Mouse (Mus musculus) myocyte (in vitro differentiated cells): ENCODE measurements at regions not wholly inside any gene's neighbourhood (a gene's known extent, or its start where the extent isn't known, plus 50 kb on each side); places are given as distances from the start of the nearest gene placed in this dataset.
A peak's percentile ranks its signal among the peaks of the same experiment; 100 is the strongest.

ENCODE experiments used
- H3K27me3 ChIP-seq: one replicate; pipeline ENCODE4 v1.6.1; 2011; ENCODE audit not compliant: control insufficient read depth, insufficient read depth, insufficient read length
- H3K36me3 ChIP-seq: one replicate; pipeline ENCODE4 v1.6.1; 2011; ENCODE audit not compliant: control insufficient read depth, insufficient read depth
- H3K4me2 ChIP-seq: one replicate; pipeline ENCODE4 v1.6.1; 2011; ENCODE audit warnings: low read depth, control low read depth
- H3K4me3 ChIP-seq: one replicate; pipeline ENCODE4 v1.5.1; 2011; ENCODE audit warnings: mild to moderate bottlenecking, control low read depth, moderate library complexity
- H3K79me2 ChIP-seq: one replicate; pipeline ENCODE4 v1.6.1; 2011; ENCODE audit not compliant: control insufficient read depth, insufficient read depth
- H3ac ChIP-seq: one replicate; pipeline ENCODE4 v1.6.1; 2011; ENCODE audit not compliant: control insufficient read depth, insufficient read length
- CEBPB ChIP-seq: IDR thresholded peaks from 2 replicates; pipeline ENCODE4 v1.6.1; 2011; ENCODE audit warnings: mild to moderate bottlenecking, moderate library complexity; ENCODE audit not compliant: poor library complexity, insufficient read depth, severe bottlenecking
- E2F4 ChIP-seq: IDR thresholded peaks from one replicate; pipeline ENCODE4 v1.6.1; 2011; ENCODE audit warnings: mild to moderate bottlenecking, control low read depth, moderate library complexity; ENCODE audit not compliant: insufficient read depth
- MAX ChIP-seq: IDR thresholded peaks from one replicate; pipeline ENCODE4 v1.6.1; 2011; ENCODE audit warnings: low read depth, mild to moderate bottlenecking, control low read depth
- MYOD1 ChIP-seq, 3 experiments: IDR thresholded peaks; one replicate each; pipeline ENCODE4 v1.6.1; 2011; ENCODE audit warnings: control low read depth in 2 of 3, low read depth in 2 of 3, mild to moderate bottlenecking in 2 of 3, moderate library complexity in 1 of 3; ENCODE audit not compliant: insufficient read length in 2 of 3, control insufficient read depth in 1 of 3
- MYOG ChIP-seq, 3 experiments: IDR thresholded peaks; one replicate each; pipeline ENCODE4 v1.6.1; 2011; ENCODE audit warnings: control low read depth in 2 of 3, low read depth in 2 of 3, mild to moderate bottlenecking in 2 of 3; ENCODE audit not compliant: insufficient read length in 2 of 3, control insufficient read depth in 1 of 3, insufficient read depth in 1 of 3
- POLR2A ChIP-seq: IDR thresholded peaks from one replicate; pipeline ENCODE4 v1.6.1; 2011; ENCODE audit warnings: low read depth, mild to moderate bottlenecking, control low read depth, moderate library complexity; ENCODE audit not compliant: insufficient read length
- POLR2AphosphoS2 ChIP-seq: IDR thresholded peaks from one replicate; pipeline ENCODE4 v1.6.1; 2011; ENCODE audit warnings: low read depth, control low read depth; ENCODE audit not compliant: insufficient read length
- REST ChIP-seq: IDR thresholded peaks from one replicate; pipeline ENCODE4 v1.6.1; 2011; ENCODE audit warnings: mild to moderate bottlenecking, control low read depth, moderate library complexity; ENCODE audit not compliant: insufficient read depth, insufficient read length
- SRF ChIP-seq: IDR thresholded peaks from one replicate; pipeline ENCODE4 v1.6.1; 2011; ENCODE audit warnings: low read depth; ENCODE audit not compliant: control insufficient read depth, insufficient read length
- TCF12 ChIP-seq: IDR thresholded peaks from one replicate; pipeline ENCODE4 v1.6.1; 2011; ENCODE audit warnings: mild to moderate bottlenecking, control low read depth; ENCODE audit not compliant: poor library complexity, insufficient read depth, severe bottlenecking
- TCF3 ChIP-seq: IDR thresholded peaks from one replicate; pipeline ENCODE4 v1.6.1; 2011; ENCODE audit warnings: low read depth, control low read depth; ENCODE audit not compliant: insufficient read length
- USF1 ChIP-seq: IDR thresholded peaks from one replicate; pipeline ENCODE4 v1.6.1; 2011; ENCODE audit warnings: low read depth, mild to moderate bottlenecking, control low read depth, moderate library complexity

DNA sequence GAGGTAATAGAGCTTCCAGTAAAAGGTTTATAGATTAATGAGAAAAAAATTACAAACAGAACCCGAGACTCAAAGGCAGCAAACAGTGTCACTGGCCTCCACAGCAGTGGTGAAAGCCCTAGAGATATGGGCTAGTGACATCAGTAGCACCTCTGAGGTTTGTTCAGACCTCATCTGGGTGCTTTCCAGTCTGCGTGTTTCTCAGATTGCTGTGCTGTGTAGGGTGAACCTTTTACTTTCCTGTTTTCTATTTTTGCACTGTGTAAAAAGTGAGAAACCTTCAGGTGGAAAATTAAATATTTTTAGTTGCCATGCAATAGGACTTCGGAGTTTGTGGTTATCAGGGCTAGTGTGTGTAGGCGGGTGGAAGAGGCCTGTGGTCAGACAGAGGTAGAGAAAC lies 79.2 kb upstream of the Trim52 start:
- Histone ChIP-seq H3K4me2 (peak overlapping the region; percentile 63), H3K27me3 (no peaks in the 10 kb centered on the region), H3ac (no peak overlapping the region), H3K36me3 (no peaks in the 10 kb centered on the region), H3K79me2 (no peaks in the 10 kb centered on the region), H3K4me3 (no peak overlapping the region)
- TF ChIP-seq E2F4 (no peak), POLR2A (no peak), MAX (no peak), SRF (no peak), POLR2AphosphoS2 (no peak), TCF12 (no peak), REST (no peak), USF1 (no peak), TCF3 (no peak), CEBPB (no peak), MYOG (IDR thresholded peaks at IDR 0.05; ENCODE audit: control insufficient read depth in 1 of 3, insufficient read depth in 1 of 3, insufficient read length in 2 of 3, low read depth in 2 of 3) (no peak), MYOD1 (IDR thresholded peaks at IDR 0.05; ENCODE audit: control insufficient read depth in 1 of 3, insufficient read length in 2 of 3, low read depth in 2 of 3) (no peak)

GRCm38 (mm10) chr14:106027686-106028085 lies 78.3 kb upstream of the Trim52 start:
- no peak overlapping the region for H3ac ChIP-seq
- peak overlapping the region; percentile 63 for H3K4me2 ChIP-seq
- no peaks in the 10 kb centered on the region for H3K27me3 ChIP-seq
- H3K79me2 ChIP-seq, result no peaks in the 10 kb centered on the region
- H3K36me3 ChIP-seq, result no peaks in the 10 kb centered on the region
- H3K4me3 ChIP-seq, result no peak overlapping the region
- TF ChIP-seq MAX (no peak), TCF3 (no peak), CEBPB (no peak), MYOG (IDR thresholded peaks at IDR 0.05; ENCODE audit: control insufficient read depth in 1 of 3, insufficient read depth in 1 of 3, insufficient read length in 2 of 3, low read depth in 2 of 3) (no peak), REST (no peak), POLR2A (no peak), USF1 (no peak), E2F4 (no peak), SRF (no peak), POLR2AphosphoS2 (no peak), TCF12 (no peak), MYOD1 (IDR thresholded peaks at IDR 0.05; ENCODE audit: control insufficient read depth in 1 of 3, insufficient read length in 2 of 3, low read depth in 2 of 3) (no peak)

GRCm38 (mm10) chr14:106031094-106031493 lies 74.9 kb upstream of the Trim52 start:
- Histone ChIP-seq H3ac (no peak overlapping the region), H3K79me2 (no peaks in the 10 kb centered on the region), H3K27me3 (no peaks in the 10 kb centered on the region), H3K4me3 (no peak overlapping the region), H3K36me3 (no peaks in the 10 kb centered on the region), H3K4me2 (no peak overlapping the region)
- TF ChIP-seq CEBPB (no peak), REST (no peak), POLR2A (no peak), SRF (no peak), POLR2AphosphoS2 (no peak), MYOG (IDR thresholded peaks at IDR 0.05; ENCODE audit: control insufficient read depth in 1 of 3, insufficient read depth in 1 of 3, insufficient read length in 2 of 3, low read depth in 2 of 3) (no peak), E2F4 (no peak), MYOD1 (IDR thresholded peaks at IDR 0.05; ENCODE audit: control insufficient read depth in 1 of 3, insufficient read length in 2 of 3, low read depth in 2 of 3) (no peak), TCF12 (no peak), TCF3 (no peak), MAX (no peak), USF1 (no peak)

- no peak for TF ChIP-seq USF1
- TF ChIP-seq POLR2A, result no peak
- TF ChIP-seq E2F4, result no peak
- no peak for TF ChIP-seq MAX
- no peak for TF ChIP-seq MYOD1 (IDR thresholded peaks at IDR 0.05; ENCODE audit: control insufficient read depth in 1 of 3, insufficient read length in 2 of 3, low read depth in 2 of 3)
- no peak for TF ChIP-seq POLR2AphosphoS2
- TF ChIP-seq TCF12, result no peak
- no peak for TF ChIP-seq CEBPB
- no peak for TF ChIP-seq REST
- no peak for TF ChIP-seq SRF
- TF ChIP-seq TCF3, result no peak
- TF ChIP-seq MYOG (IDR thresholded peaks at IDR 0.05; ENCODE audit: control insufficient read depth in 1 of 3, insufficient read depth in 1 of 3, insufficient read length in 2 of 3, low read depth in 2 of 3), result no peak
- Histone ChIP-seq H3K4me2 (no peak overlapping the region), H3K36me3 (no peaks in the 10 kb centered on the region), H3ac (no peak overlapping the region), H3K79me2 (no peaks in the 10 kb centered on the region), H3K27me3 (no peaks in the 10 kb centered on the region), H3K4me3 (no peak overlapping the region)
Measured at GRCm38 (mm10) chr14:106033793-106034192, 72.2 kb upstream of the Trim52 start.
